Comparison of ENCODE assay signal across 30 mouse cellular contexts in the genomic region with DNA sequence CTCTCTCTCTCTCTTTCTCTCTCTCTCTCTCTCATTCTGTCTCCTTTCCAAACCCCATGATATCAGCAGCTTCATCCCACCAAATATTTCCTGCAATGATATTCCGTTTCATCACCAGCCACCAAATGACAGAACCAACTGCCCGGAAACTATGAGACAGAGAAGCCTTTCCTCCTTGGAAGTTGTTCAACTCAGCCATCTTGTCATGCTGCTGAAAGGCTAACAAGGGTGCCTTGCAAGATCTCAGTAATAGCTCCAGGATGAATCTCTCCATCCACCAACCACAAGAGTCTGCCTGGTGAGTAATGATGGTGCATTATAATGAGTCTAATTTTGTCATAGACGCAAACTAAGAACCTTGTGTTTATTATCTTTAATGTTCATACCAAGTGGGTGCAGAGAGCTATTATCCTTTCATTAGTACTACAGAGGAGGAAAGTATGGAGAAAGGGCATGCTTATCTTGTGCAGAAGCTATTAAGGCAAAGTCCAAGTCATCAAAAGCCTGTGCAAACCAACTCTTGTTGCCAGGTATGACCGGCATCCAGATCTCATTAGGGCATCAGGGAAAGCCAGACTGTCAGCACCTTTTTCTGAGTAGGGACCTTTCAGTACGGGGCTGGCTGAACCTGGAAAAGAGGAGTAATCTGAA. TPM values are rescaled to one million over a fixed set of nuclear protein-coding genes. Genes with fewer than 3 reads are reported as not detected.
DNase-seq lines count a peak whose midpoint lies in the region; ATAC-seq and TF ChIP-seq lines count a peak whose summit lies in the region.
"Had no signal": no experiment of that assay in that cellular context is flagged by ENCODE, and none has a peak within 500 bp of the region (broad histone marks: within the 10 kb centered on the region; RNA-seq: fewer than 3 reads in every experiment).

No protein-coding gene starts in this region.

- no peaks in the 10 kb centered on the region for H3K4me1 ChIP-seq in liver, adult 2 months (ENCODE audit: control insufficient read depth, insufficient read depth, low read length)
- H3K4me1 ChIP-seq in liver, embryonic 11.5 days (replicated peaks; ENCODE audit: control insufficient read depth, insufficient read depth, low read length): no peaks in the 10 kb centered on the region
- H3K4me1 ChIP-seq in intestine, embryonic 15.5 days (replicated peaks): no peaks in the 10 kb centered on the region
- no peaks in the 10 kb centered on the region for H3K4me1 ChIP-seq in stomach, postnatal 0 days (replicated peaks; ENCODE audit: control insufficient read depth, insufficient read depth)
- H3K4me1 ChIP-seq in forebrain, embryonic 14.5 days (ENCODE audit: control insufficient read depth, insufficient read depth, low read length): no peaks in the 10 kb centered on the region
- H3K4me1 ChIP-seq: embryonic facial prominence, embryonic 12.5 days; embryonic facial prominence, embryonic 15.5 days had no signal

- H3K36me3 ChIP-seq in liver, adult 2 months (ENCODE audit: control insufficient read depth, insufficient read depth, low read length): no peaks in the 10 kb centered on the region
- no peaks in the 10 kb centered on the region for H3K36me3 ChIP-seq in liver, embryonic 11.5 days (ENCODE audit: control insufficient read depth, insufficient read depth, low read length)
- H3K36me3 ChIP-seq in intestine, embryonic 15.5 days: no peaks in the 10 kb centered on the region
- no peaks in the 10 kb centered on the region for H3K36me3 ChIP-seq in stomach, postnatal 0 days (ENCODE audit: control insufficient read depth, insufficient read depth, low read length)
- no peaks in the 10 kb centered on the region for H3K36me3 ChIP-seq in forebrain, embryonic 14.5 days (ENCODE audit: control insufficient read depth, insufficient read depth, low read length)
- H3K36me3 ChIP-seq: embryonic facial prominence, embryonic 12.5 days; embryonic facial prominence, embryonic 15.5 days; forebrain, embryonic 12.5 days; heart, embryonic 10.5 days; heart, embryonic 13.5 days had no signal

- no peak for TF ChIP-seq POLR2A in liver, adult 2 months (IDR thresholded peaks at IDR 0.05; ENCODE audit: extremely low read depth, insufficient read depth, low read length)

- no peaks in the 10 kb centered on the region for H3K9me3 ChIP-seq in liver, embryonic 11.5 days (ENCODE audit: control insufficient read depth, low read length)
- H3K9me3 ChIP-seq in intestine, embryonic 15.5 days: 0 out of 2 replicates have a peak, but pooled peaks cover 5% of the 10 kb centered on the region
- no peaks in the 10 kb centered on the region for H3K9me3 ChIP-seq in stomach, postnatal 0 days (ENCODE audit: control insufficient read depth, low read length)
- H3K9me3 ChIP-seq in forebrain, embryonic 14.5 days (replicated peaks; ENCODE audit: control insufficient read depth, low read length): no peaks in the 10 kb centered on the region
- H3K9me3 ChIP-seq: embryonic facial prominence, embryonic 12.5 days; embryonic facial prominence, embryonic 15.5 days; forebrain, embryonic 12.5 days; heart, embryonic 10.5 days had no signal

- no peak for TF ChIP-seq CTCF in liver, adult 2 months (IDR thresholded peaks at IDR 0.05; ENCODE audit: low read depth, low read length)
- no peak for TF ChIP-seq CTCF in stomach, postnatal 0 days (IDR thresholded peaks at IDR 0.05; ENCODE audit: low read depth)

- no peaks in the 10 kb centered on the region for H3K27me3 ChIP-seq in liver, adult 2 months (ENCODE audit: control insufficient read depth, insufficient read depth, low read length)
- H3K27me3 ChIP-seq in liver, embryonic 11.5 days (replicated peaks; ENCODE audit: control insufficient read depth, insufficient read depth, low read length): no peaks in the 10 kb centered on the region; the same call in 1 of the 2 replicates
- H3K27me3 ChIP-seq in intestine, embryonic 15.5 days (replicated peaks): no peaks in the 10 kb centered on the region
- no peaks in the 10 kb centered on the region for H3K27me3 ChIP-seq in stomach, postnatal 0 days (ENCODE audit: control insufficient read depth, insufficient read depth, low read length)
- no peaks in the 10 kb centered on the region for H3K27me3 ChIP-seq in forebrain, embryonic 14.5 days (replicated peaks; ENCODE audit: control insufficient read depth, insufficient read depth, low read length)
- H3K27me3 ChIP-seq: embryonic facial prominence, embryonic 12.5 days; embryonic facial prominence, embryonic 15.5 days; heart, embryonic 13.5 days had no signal

- peak; percentile 26 for DNase-seq in liver, adult 2 months (ENCODE audit: extremely low read depth, low read depth, low spot score)
- DNase-seq in liver, embryonic 11.5 days (ENCODE audit: low spot score): no peak
- peak; percentile 66 for DNase-seq in NIH3T3 (ENCODE audit: low read depth)
- no peak for DNase-seq in stomach, postnatal 0 days (ENCODE audit: low spot score)
- DNase-seq in right cerebral cortex, postnatal 25 days: no peak
- DNase-seq in forebrain, embryonic 14.5 days (ENCODE audit: low spot score): no peak
- no peak for DNase-seq in heart, adult 8-10 months (ENCODE audit: low spot score)
- DNase-seq: adrenal gland, adult 2 months; adrenal gland, postnatal 14 days; cerebellum, adult 11 months; cerebellum, adult 2 months; cerebellum, adult 9-11 months; cerebellum, postnatal 25 days; forebrain, postnatal 0 days; gastrocnemius, postnatal 25 days; heart, adult 18-20 months; heart, postnatal 14 days; heart, postnatal 4 days; kidney, adult 18-20 months had no signal

- no peak overlapping the region for H3K9ac ChIP-seq in liver, adult 2 months (ENCODE audit: low read depth, low read length)
- H3K9ac ChIP-seq in liver, embryonic 11.5 days (ENCODE audit: low read depth, low read length): no peak overlapping the region
- H3K9ac ChIP-seq in intestine, embryonic 15.5 days: no peak overlapping the region
- H3K9ac ChIP-seq in stomach, postnatal 0 days (ENCODE audit: low read length): no peak overlapping the region
- no peak overlapping the region for H3K9ac ChIP-seq in forebrain, embryonic 14.5 days (ENCODE audit: low read length)
- H3K9ac ChIP-seq: embryonic facial prominence, embryonic 12.5 days; embryonic facial prominence, embryonic 15.5 days; forebrain, embryonic 12.5 days; forebrain, postnatal 0 days; heart, embryonic 13.5 days; hindbrain, embryonic 14.5 days had no signal

- no peak for ATAC-seq in liver, embryonic 11.5 days (replicated peaks; ENCODE audit: low FRiP score)
- peak; percentile 66 for ATAC-seq in intestine, embryonic 15.5 days
- ATAC-seq in stomach, postnatal 0 days (ENCODE audit: low FRiP score, low TSS enrichment): peak; percentile 68
- ATAC-seq in forebrain, embryonic 14.5 days: no peak
- ATAC-seq: CD4-positive, CD25-positive, alpha-beta regulatory T cell, adult 4 months; forebrain, postnatal 0 days; hindbrain, postnatal 0 days; inflammation-experienced regulatory T-cells, adult 6 months had no signal

- TF ChIP-seq EP300 in stomach, postnatal 0 days (optimal IDR thresholded peaks at IDR 0.05): no peak

- no peak overlapping the region for H3K27ac ChIP-seq in liver, adult 2 months (replicated peaks; ENCODE audit: insufficient read depth, low read depth, low read length)
- H3K27ac ChIP-seq in liver, embryonic 11.5 days (ENCODE audit: low read depth, low read length): no peak overlapping the region
- H3K27ac ChIP-seq in intestine, embryonic 15.5 days: no peak overlapping the region
- H3K27ac ChIP-seq in stomach, postnatal 0 days (replicated peaks): no peak overlapping the region
- H3K27ac ChIP-seq in forebrain, embryonic 14.5 days (ENCODE audit: low read depth, low read length): no peak overlapping the region
- H3K27ac ChIP-seq: embryonic facial prominence, embryonic 12.5 days; embryonic facial prominence, embryonic 15.5 days; forebrain, embryonic 12.5 days; heart, embryonic 10.5 days; heart, embryonic 13.5 days; hindbrain, embryonic 14.5 days; hindbrain, postnatal 0 days had no signal

- WGBS in liver, adult 2 months: 72% methylated on average over 5 of the region's 5 CpGs
- 85% methylated on average over 5 of the region's 5 CpGs for WGBS in liver, embryonic 11.5 days
- 77% methylated on average over 5 of the region's 5 CpGs for WGBS in intestine, embryonic 15.5 days
- 76% methylated on average over 5 of the region's 5 CpGs for WGBS in stomach, postnatal 0 days
- WGBS in forebrain, embryonic 14.5 days: 93% methylated on average over 5 of the region's 5 CpGs

- H3K4me3 ChIP-seq in liver, adult 2 months (ENCODE audit: insufficient read depth, low read depth, low read length): no peak overlapping the region
- no peak overlapping the region for H3K4me3 ChIP-seq in liver, embryonic 11.5 days (ENCODE audit: low read depth, low read length)
- no peak overlapping the region for H3K4me3 ChIP-seq in intestine, embryonic 15.5 days (replicated peaks)
- H3K4me3 ChIP-seq in stomach, postnatal 0 days (ENCODE audit: low read depth, low read length): no peak overlapping the region
- H3K4me3 ChIP-seq in forebrain, embryonic 14.5 days (ENCODE audit: low read depth, low read length): no peak overlapping the region
- H3K4me3 ChIP-seq: embryonic facial prominence, embryonic 12.5 days; embryonic facial prominence, embryonic 15.5 days; erythroblast, embryonic 14.5 days; forebrain, embryonic 12.5 days; heart, embryonic 10.5 days; heart, embryonic 13.5 days had no signal

- H3K4me2 ChIP-seq in liver, embryonic 11.5 days: no peak overlapping the region
- H3K4me2 ChIP-seq in intestine, embryonic 15.5 days (replicated peaks): no peak overlapping the region
- no peak overlapping the region for H3K4me2 ChIP-seq in stomach, postnatal 0 days (replicated peaks; ENCODE audit: low read depth)
- no peak overlapping the region for H3K4me2 ChIP-seq in forebrain, embryonic 14.5 days (ENCODE audit: low read length)
- H3K4me2 ChIP-seq: embryonic facial prominence, embryonic 12.5 days; embryonic facial prominence, embryonic 15.5 days; forebrain, embryonic 12.5 days; heart, embryonic 13.5 days; hindbrain, embryonic 14.5 days had no signal

- no peaks in the 10 kb centered on the region for H3K79me2 ChIP-seq in liver, adult 2 months (ENCODE audit: control insufficient read depth, insufficient read depth, low read length)

RNA-seq across cellular contexts. Expression of gene Rasl11a, which starts 28.2 kb away (rescaled TPM):
- total RNA-seq in liver, adult 2 months (2014; rRNA removed): 0.67 TPM in 1 of 2 replicates, not detected in the other
- 0.52 and 0.87 TPM in 2 replicates for polyA plus RNA-seq in liver, adult 2 months (2012; rRNA removed)
- 4.3 and 4.9 TPM in 2 replicates for polyA plus RNA-seq in liver, embryonic 11.5 days (2014; fragmentation: Nextera tagmentation; extraction: Ambion mirVana)
- 26.8 and 32.7 TPM in 2 replicates for polyA plus RNA-seq in intestine, embryonic 15.5 days (2015; fragmentation: Nextera tagmentation; extraction: Ambion mirVana)
- polyA plus RNA-seq in stomach, postnatal 0 days (2015; fragmentation: Nextera tagmentation; extraction: Ambion mirVana): 13.7 and 13.8 TPM in 2 replicates
- 6.4 and 8.6 TPM in 2 replicates for polyA plus RNA-seq in forebrain, embryonic 14.5 days (2014; fragmentation: Nextera tagmentation; extraction: Ambion mirVana)
- total RNA-seq in heart, adult 8-10 months (2022): 1 to 10 TPM; 1.3 to 2.6 (median 2.0) TPM

RNA-seq across cellular contexts. Expression of gene Rpl21, which starts 40.4 kb away (rescaled TPM):
- total RNA-seq in liver, adult 2 months (2014; rRNA removed): 147 and 154 TPM in 2 replicates
- polyA plus RNA-seq in liver, adult 2 months (2012; rRNA removed): 24.5 and 28.3 TPM in 2 replicates
- 719 and 772 TPM in 2 replicates for polyA plus RNA-seq in liver, embryonic 11.5 days (2014; fragmentation: Nextera tagmentation; extraction: Ambion mirVana)
- polyA plus RNA-seq in intestine, embryonic 15.5 days (2015; fragmentation: Nextera tagmentation; extraction: Ambion mirVana): 548 and 585 TPM in 2 replicates
- 515 and 522 TPM in 2 replicates for polyA plus RNA-seq in stomach, postnatal 0 days (2015; fragmentation: Nextera tagmentation; extraction: Ambion mirVana)
- polyA plus RNA-seq in forebrain, embryonic 14.5 days (2014; fragmentation: Nextera tagmentation; extraction: Ambion mirVana): 391 and 517 TPM in 2 replicates
- 100 to 1,000 TPM in 3 of 4 experiments, 10 to 100 TPM in 1; 76.1 to 145 (median 124) TPM for total RNA-seq in heart, adult 8-10 months (2022)

Comparison
In these comparisons a context has a peak if more than half of its experiments do, and no peak if none do; other contexts are left out.
1. DNase-seq: peak in liver, adult 2 months (single experiment) and NIH3T3 (single experiment); none in liver, embryonic 11.5 days (single experiment), stomach, postnatal 0 days (single experiment), right cerebral cortex, postnatal 25 days (single experiment), forebrain, embryonic 14.5 days (single experiment) and heart, adult 8-10 months (single experiment).
2. RNA of gene Rpl21, which starts 40.4 kb away (polyA plus RNA-seq): 719 to 772 TPM in liver, embryonic 11.5 days, 548 to 585 TPM in intestine, embryonic 15.5 days, 515 to 522 TPM in stomach, postnatal 0 days and 391 to 517 TPM in forebrain, embryonic 14.5 days; 24.5 to 28.3 TPM in liver, adult 2 months; every median in the first group is over 10 times any median in the second.
3. ATAC-seq: peak in intestine, embryonic 15.5 days (single experiment) and stomach, postnatal 0 days (single experiment); none in liver, embryonic 11.5 days (single experiment) and forebrain, embryonic 14.5 days (single experiment).